Mouse (Mus musculus): ENCODE data around the gene Abcf2.

- TF ChIP-seq CTCF (IDR thresholded peaks at IDR 0.05; ENCODE audit: low read depth): no peak
- no peak for TF ChIP-seq EP300 (IDR thresholded peaks at IDR 0.05; ENCODE audit: low read depth)
Measured at GRCm38 (mm10) chr5:24535731-24536130, 41.5 kb downstream of the Abcf2 start.

Data from heart, postnatal 0 days (tissue).